Mouse (Mus musculus) hindbrain, embryonic 12.5 days (tissue): ENCODE measurements around the gene Skor1. TPM values are rescaled to one million over a fixed set of nuclear protein-coding genes. Genes with fewer than 3 reads are reported as not detected.

Source experiments
- ATAC-seq: fragments of 200-750 bp; cut with Nextera tagmentation; 2 replicates; pipeline ENCODE4 v1.8.0; 2017; ENCODE audit warnings: moderate TSS enrichment; ENCODE audit not compliant: low FRiP score
- H3K27ac ChIP-seq: fragments of 300-500 bp; sonication (generic); 2 replicates; pipeline ENCODE4 v1.5.1; 2016; ENCODE audit warnings: mild to moderate bottlenecking
- H3K27me3 ChIP-seq: fragments of 300-500 bp; sonication (generic); 2 replicates; pipeline ENCODE4 v1.6.1; 2016; ENCODE audit warnings: mild to moderate bottlenecking
- H3K36me3 ChIP-seq: fragments of 300-500 bp; sonication (generic); 2 replicates; pipeline ENCODE4 v1.6.1; 2016; ENCODE audit warnings: mild to moderate bottlenecking
- H3K4me1 ChIP-seq: fragments of 300-500 bp; sonication (generic); 2 replicates; pipeline ENCODE4 v1.6.1; 2016
- H3K4me2 ChIP-seq: fragments of 300-500 bp; sonication (generic); replicated peaks from 2 replicates; pipeline ENCODE4 v1.6.1; 2016; ENCODE audit warnings: mild to moderate bottlenecking
- H3K4me3 ChIP-seq: fragments of 300-500 bp; sonication (generic); 2 replicates; pipeline ENCODE4 v1.5.1; 2016; ENCODE audit warnings: mild to moderate bottlenecking
- H3K9ac ChIP-seq: fragments of 300-500 bp; sonication (generic); 2 replicates; pipeline ENCODE4 v1.6.1; 2016; ENCODE audit warnings: mild to moderate bottlenecking, moderate library complexity
- H3K9me3 ChIP-seq: fragments of 300-500 bp; sonication (generic); replicated peaks from 2 replicates; pipeline ENCODE4 v1.6.1; 2016; ENCODE audit warnings: mild to moderate bottlenecking
- WGBS: fragments of 180-500 bp; shearing (Covaris S2); methylation state at CpG from one replicate; pipeline ENCODE4 v1.1.7; 2016; 5-methylcytosine and 5-hydroxymethylcytosine counted together
- polyA plus RNA-seq: library from polyadenylated mRNA; unstranded; fragments of >200 nt; fragmentation: Nextera tagmentation; extraction: Ambion mirVana; gene quantifications from 2 replicates; pipeline ENCODE4 v1.2.1, GENCODE M21; 2016

Skor1 gene
- polyA plus RNA-seq, 1 experiment from 2014 or later: 24.0 TPM

GRCm38 (mm10) chr9:63097204-63097603 is 51.6 kb downstream of the Skor1 start:
- Histone ChIP-seq H3K4me2 (no peak overlapping the region), H3K4me3 (no peak overlapping the region), H3K9ac (no peak overlapping the region), H3K27me3 (no peaks in the 10 kb centered on the region), H3K4me1 (peaks cover 11% of the 10 kb centered on the region), H3K36me3 (no peaks in the 10 kb centered on the region), H3K27ac (no peak overlapping the region), H3K9me3 (no peaks in the 10 kb centered on the region)
- no peak for ATAC-seq
- WGBS: 93% methylated on average over 1 of the region's 1 CpGs

- Histone ChIP-seq H3K27me3 (no peaks in the 10 kb centered on the region), H3K4me2 (no peak overlapping the region), H3K4me1 (peaks cover 29% of the 10 kb centered on the region), H3K9me3 (no peaks in the 10 kb centered on the region), H3K4me3 (no peak overlapping the region), H3K9ac (no peak overlapping the region), H3K27ac (no peak overlapping the region), H3K36me3 (no peaks in the 10 kb centered on the region)
- 92% methylated on average over 1 of the region's 1 CpGs for WGBS
- no peak for ATAC-seq
These were observed 54.7 kb downstream of the Skor1 start for GRCm38 (mm10) chr9:63094030-63094429.

- H3K9ac ChIP-seq: peak overlapping the region; percentile 49; the same call in 1 of the 2 replicates
- H3K9me3 ChIP-seq: no peaks in the 10 kb centered on the region
- peak overlapping the region; percentile 93 for H3K27ac ChIP-seq
- no peaks in the 10 kb centered on the region for H3K36me3 ChIP-seq
- WGBS: 5% methylated on average over 6 of the region's 6 CpGs
- H3K4me3 ChIP-seq: peak overlapping the region; percentile 23
- H3K4me1 ChIP-seq: peaks cover 29% of the 10 kb centered on the region
- ATAC-seq: peak; percentile 30
- H3K27me3 ChIP-seq: no peaks in the 10 kb centered on the region
- peak overlapping the region; percentile 53 for H3K4me2 ChIP-seq
These were observed 56.2 kb downstream of the Skor1 start for GRCm38 (mm10) chr9:63092567-63092966.

GRCm38 (mm10) chr9:63091971-63092528 is 56.7 kb downstream of the Skor1 start:
- Histone ChIP-seq H3K4me3 (peak overlapping the region; percentile 23), H3K9me3 (no peaks in the 10 kb centered on the region), H3K27me3 (no peaks in the 10 kb centered on the region), H3K4me1 (peaks cover 29% of the 10 kb centered on the region), H3K27ac (peak overlapping the region; percentile 93), H3K9ac (peak overlapping the region; percentile 49; the same call in 1 of the 2 replicates), H3K4me2 (peak overlapping the region; percentile 53), H3K36me3 (no peaks in the 10 kb centered on the region)
- ATAC-seq: peak; percentile 80
- WGBS: under 1% methylated on average over 13 of the region's 13 CpGs

GRCm38 (mm10) chr9:63091101-63091921 is 57.5 kb downstream of the Skor1 start:
- peaks cover 29% of the 10 kb centered on the region for H3K4me1 ChIP-seq
- H3K9me3 ChIP-seq: no peaks in the 10 kb centered on the region
- H3K4me2 ChIP-seq: peak overlapping the region; percentile 53
- H3K27me3 ChIP-seq: no peaks in the 10 kb centered on the region
- peak overlapping the region; percentile 93 for H3K27ac ChIP-seq
- H3K36me3 ChIP-seq: no peaks in the 10 kb centered on the region
- no peak overlapping the region for H3K9ac ChIP-seq
- 15% methylated on average over 23 of the region's 23 CpGs for WGBS
- no peak for ATAC-seq
- H3K4me3 ChIP-seq: no peak overlapping the region

- WGBS: 94% methylated on average over 4 of the region's 4 CpGs
- H3K36me3 ChIP-seq: no peaks in the 10 kb centered on the region
- no peak overlapping the region for H3K4me3 ChIP-seq
- no peaks in the 10 kb centered on the region for H3K9me3 ChIP-seq
- H3K4me2 ChIP-seq: no peak overlapping the region
- H3K27me3 ChIP-seq: no peaks in the 10 kb centered on the region
- no peak overlapping the region for H3K9ac ChIP-seq
- H3K27ac ChIP-seq: no peak overlapping the region
- ATAC-seq: no peak
- peaks cover 27% of the 10 kb centered on the region for H3K4me1 ChIP-seq
These were observed 59.6 kb downstream of the Skor1 start for GRCm38 (mm10) chr9:63089141-63089540.

Other genes with a start within 250 kb of the Skor1 start
- 62.3 and 64.8 TPM in 2 replicates for gene Pias1, start 161.0 kb downstream of the Skor1 start, polyA plus RNA-seq
- 42.0 and 43.0 TPM in 2 replicates for gene Map2k5, start 228.9 kb upstream of the Skor1 start, polyA plus RNA-seq